Mouse (Mus musculus) layer of hippocampus, adult 9-11 months (tissue): ENCODE results near the gene Rdh8.
A peak's percentile ranks its signal among the peaks of the same experiment; 100 is the strongest.

Source experiments
- DNase-seq: peaks from one replicate; pipeline ENCODE4 v3.0.0; 2022

The Rdh8 gene

DNA sequence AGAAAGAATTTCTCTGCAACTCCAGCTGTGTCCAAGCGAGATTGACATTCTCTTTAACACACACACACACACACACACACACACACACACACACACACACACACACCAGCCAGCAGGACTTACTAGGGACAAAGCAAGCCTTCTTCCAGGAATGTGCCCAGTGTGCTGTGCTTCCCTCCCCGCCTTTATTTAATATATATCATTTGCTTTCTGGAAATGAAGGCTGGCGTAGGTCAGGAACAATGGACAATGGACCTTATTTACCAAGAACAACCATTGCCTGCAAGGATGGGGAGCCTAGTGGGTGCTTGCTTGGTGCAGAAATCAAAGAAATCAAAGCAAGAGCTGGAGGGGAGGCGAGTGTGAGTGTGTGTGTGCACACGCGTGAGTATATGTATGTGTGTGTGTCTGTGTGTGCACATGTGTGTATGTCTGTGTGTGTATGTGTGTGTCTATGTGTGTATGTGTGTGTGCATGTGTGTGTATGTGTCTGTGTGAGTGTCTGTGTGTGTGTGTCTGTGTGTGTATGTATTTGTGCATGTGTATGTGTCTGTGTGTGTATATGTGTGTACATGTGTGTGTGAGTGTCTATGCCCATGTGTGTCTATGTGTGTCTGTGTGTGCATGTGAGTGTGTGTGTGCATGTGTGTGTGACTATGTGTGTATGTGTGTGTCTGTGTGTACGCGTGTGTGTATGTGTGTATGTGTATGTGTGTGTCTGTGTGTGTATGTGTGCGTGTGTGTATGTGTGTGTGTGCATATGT is 19.1 kb downstream of the Rdh8 start:
- DNase-seq = no peak

DNA sequence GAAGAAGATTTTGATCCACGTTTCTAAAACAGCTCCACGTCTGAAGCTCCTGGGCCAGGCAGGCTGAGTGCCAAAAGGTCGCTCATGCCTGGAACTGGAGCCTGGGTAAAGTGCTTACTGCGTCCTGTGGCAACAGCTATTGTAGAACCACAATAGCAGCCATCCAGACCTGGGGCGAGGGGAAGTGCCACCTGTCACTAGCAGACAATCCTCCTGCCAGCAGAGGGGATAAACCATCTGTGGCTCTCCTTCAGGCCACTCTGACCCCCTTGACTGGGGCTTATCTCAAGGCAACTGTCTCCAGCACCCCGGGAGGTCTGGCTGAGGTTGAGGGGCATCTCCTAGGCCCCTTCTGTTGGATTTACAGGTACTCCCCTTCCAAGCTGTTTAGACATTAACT is 20.6 kb downstream of the Rdh8 start:
- no peak for DNase-seq

DNA sequence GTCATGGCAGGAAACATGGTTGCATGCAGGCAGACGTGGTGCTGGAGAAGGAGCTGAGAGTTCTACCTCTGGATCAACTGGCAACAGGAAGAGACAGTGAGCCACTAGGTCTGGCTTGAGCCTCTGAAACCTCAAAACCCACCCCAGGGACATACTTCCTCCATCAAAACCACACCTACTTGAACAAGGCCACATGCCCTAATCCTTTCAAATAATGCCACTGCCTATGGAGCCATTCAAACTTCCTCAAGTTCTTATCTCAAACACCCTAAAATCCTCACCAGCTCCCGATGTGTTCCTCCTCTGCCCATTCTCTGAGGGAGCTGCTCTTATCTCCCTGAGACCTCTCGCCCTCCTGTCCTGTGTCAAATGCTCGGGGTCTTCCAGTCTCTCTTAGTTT is 23.9 kb downstream of the Rdh8 start:
- no peak for DNase-seq

DNA sequence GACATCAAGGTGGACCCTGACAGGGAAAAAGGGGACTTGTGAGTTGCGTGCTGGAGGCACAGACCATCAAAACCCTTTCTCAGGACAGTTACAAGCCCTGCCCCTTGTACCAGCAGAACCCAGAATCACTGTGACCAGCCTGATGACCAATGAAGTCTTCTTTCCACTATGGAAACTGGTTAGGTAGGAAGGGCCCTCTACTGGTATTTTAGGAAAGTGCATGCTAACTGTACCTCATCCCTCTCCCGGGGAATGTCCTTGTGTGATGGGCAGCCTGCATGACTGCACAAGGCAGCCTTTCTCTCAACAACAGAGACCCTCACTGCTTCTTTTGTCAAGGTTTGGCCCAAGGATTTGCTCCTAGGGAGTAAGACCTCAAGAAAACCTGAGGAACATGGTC is 24.4 kb downstream of the Rdh8 start:
- DNase-seq = no peak

DNA sequence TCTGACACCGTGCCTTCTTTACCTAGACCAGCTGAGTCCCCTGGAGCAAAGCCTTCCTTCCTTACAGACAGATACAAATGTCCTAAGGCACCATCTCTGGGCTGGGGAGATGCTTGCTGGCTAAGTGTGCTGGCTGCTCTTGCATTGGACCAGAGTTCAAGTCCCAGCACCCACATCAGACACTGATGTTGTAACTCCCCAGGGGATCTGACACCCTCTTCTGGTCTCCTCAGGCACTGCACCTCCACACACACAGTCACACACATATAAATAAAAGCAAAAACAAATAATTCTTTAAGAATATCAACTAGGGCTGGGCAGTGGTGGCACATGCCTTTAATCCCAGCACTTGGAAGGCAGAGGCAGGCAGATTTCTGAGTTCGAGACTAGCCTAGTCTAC is 31.9 kb downstream of the Rdh8 start:
- DNase-seq = no peak

DNA sequence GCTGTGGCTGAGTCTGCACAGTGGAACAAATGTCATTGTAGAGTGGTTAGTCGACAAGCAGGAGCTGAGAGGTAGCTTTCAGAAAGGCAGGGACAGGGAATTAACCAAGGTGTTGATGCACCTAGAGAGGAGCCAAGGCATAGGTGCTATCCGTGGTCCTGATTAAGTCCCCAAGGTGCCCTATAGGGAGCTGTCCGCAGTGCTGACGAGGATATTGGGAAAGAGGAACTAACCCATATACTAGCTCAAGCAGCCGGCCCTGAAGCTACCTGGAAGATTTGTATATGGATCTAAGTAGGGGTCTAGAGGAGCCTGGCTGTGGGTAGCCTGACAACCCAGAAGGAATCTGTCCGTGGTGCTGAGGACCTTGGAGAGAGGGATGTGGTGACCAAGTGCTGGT is 38.8 kb downstream of the Rdh8 start:
- no peak for DNase-seq

DNA sequence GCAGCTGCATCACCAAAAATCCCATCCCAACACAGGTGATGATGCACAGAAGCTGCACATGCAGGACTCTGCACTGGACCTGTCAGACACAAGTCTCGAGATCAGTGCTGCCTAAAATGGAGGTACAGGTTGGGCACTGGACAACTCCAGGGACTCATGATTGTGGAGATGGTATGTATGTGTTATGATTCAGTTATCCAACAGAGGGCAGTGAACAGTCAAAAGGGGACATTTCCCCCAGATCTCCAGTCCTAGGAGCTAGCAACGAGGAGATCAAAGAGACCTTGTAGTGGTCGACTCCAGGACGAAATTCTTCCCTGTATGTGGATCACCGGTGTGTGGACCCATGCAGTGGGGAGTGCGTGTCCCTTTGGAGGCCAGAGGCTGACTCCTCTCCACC is 41.6 kb downstream of the Rdh8 start:
- DNase-seq = no peak

DNA sequence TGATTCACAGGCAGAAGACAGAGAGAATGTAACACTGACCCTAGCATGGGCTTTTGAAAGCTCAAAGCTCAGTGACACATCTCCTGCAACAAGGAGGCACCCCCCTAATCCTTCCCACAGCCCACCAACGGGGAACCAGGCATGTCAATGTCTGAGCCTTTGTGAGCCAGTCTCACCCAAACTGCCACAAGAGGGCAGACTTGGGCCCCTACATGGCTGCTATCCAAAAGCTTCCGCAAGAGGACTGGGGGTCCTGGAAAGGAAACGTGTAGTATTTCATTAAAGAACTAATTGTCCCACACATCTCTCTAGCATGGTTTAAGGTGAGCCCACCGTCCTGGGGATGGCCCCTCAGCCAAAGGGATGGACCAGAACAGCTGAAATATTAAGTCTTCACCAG is 43.5 kb downstream of the Rdh8 start:
- no peak for DNase-seq

DNA sequence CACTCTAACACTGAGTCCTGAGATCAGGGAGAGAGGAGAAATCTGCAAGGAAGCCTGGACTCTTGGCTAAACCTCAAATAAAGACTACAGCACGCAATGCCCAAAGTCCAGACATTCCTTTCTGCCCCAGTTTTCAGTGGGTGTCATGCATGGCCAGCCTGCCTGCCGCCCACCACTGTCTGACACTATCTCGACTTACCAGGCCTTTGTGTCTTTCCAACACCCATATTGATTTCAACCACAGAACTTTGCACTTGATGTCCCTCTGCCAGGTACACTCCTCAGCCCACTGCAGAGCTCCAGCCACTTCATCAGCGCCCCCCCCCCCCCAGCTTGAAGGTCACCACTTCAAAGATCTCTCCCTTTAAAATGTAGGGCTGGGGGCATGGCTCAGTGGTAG is 43.9 kb downstream of the Rdh8 start:
- no peak for DNase-seq

DNA sequence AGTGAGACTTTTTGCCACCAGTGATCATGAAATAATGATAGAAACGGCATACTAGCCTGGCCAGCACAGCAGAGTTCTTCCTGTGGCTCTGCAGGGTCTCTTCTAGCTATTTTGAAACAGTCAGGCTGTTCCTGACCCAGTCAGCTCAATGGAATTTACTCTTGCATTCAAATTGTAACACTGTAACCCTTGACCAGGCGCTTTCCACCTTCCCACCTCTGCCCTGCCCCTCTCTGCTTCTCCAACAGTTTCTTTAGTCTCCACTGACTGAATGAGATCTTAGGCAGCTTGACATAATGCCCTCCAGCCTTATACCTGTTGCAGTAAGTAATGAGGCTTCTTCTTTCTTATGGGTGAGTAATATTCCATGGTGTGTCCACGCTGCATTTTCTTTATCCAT is 48.6 kb downstream of the Rdh8 start:
- no peak for DNase-seq

DNA sequence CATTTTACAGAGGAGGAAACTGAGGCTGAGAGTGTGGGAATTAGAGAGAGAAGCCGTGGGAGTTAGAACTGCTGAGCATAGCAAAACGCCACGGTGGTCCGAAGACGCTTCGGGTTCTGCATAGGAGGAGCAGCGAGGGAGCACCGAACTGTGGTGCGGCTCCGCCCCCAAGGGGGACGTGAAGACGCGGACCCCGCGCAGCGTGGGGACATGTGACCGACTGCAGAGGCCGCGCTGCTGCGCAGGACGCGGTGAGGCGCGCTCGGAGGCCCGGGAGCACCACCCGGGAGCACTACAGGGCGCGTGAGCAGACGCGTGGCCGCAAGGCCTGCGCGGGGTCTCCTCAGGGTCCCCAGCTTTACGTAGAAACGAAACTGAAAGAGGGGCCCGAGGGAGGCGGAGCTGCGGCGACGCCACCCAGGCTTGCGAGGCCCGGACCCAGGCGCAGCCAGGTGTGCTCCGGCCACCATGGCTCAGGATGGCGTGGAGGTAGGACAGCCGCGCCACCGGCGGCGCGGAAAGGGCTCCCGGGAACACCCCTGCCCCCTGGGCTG is 50.2 kb downstream of the Rdh8 start, which contains the start of gene A230050P20Rik:
TSS of gene A230050P20Rik (plus strand) at position 195 of the 554 bp plus-strand sequence.
- DNase-seq = peak; percentile 84

DNA sequence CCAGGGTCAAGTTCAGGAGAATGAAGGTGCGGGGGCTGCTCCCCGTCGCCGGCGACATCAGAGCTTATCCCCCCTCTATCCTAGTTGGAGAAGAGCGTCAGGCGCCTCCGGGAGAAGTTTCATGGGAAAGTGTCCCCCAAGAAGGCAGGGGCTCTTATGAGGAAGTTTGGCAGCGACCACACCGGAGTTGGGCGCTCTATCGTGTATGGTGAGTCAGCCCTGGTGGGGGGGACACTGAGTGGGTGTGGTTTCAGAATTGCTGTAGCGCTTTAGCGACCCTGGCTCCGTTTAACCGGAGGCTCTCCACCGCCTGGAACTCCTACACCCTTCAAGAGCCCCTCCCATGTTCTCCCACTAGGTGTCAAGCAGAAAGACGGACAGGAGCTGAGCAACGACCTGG is 50.9 kb downstream of the Rdh8 start:
- no peak for DNase-seq

DNA sequence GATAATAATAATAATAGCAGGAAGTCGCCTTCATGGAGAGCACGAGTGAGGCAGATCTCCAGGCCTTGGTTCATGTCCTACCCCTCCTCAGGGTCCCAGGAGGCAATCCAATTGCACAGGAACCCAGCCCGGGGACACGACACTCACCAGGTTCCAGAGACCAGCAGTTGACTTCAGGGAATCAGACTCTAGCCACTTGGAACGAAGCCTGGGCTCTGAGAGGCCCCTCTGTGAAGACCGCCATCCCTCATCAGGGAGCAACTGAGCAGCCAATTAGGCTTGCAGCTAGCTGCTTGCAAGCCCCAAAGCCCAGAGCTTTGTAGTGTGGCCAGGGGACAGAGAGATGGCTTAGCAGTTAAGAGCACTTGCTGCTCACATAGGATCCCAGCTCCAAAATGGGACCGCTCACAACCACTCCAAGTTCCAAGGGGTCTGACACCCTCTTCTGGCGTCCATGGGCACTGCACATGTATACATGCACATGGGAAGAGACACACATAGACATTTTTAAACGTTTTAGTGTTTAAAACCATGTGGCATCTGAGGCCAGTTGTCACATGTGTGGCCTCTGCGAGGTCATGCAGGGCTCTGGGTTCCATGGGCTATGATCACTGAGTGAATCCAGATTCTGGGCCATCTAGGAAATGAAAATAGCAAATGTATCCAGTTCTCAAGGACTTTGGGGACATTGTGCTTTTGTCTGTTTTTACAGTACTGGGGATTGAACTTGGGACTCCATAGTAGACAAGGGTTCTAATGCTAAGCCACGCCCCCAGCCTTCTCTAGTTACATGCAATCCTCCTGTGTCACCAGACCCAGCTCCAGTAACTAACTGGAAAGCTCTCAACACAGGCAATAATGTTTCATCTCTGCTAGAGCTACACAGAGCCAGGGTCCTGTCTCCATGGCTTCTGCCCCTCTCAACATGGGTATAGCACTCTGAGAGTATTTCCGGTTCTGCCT is 52.2 kb downstream of the Rdh8 start:
- no peak for DNase-seq

DNA sequence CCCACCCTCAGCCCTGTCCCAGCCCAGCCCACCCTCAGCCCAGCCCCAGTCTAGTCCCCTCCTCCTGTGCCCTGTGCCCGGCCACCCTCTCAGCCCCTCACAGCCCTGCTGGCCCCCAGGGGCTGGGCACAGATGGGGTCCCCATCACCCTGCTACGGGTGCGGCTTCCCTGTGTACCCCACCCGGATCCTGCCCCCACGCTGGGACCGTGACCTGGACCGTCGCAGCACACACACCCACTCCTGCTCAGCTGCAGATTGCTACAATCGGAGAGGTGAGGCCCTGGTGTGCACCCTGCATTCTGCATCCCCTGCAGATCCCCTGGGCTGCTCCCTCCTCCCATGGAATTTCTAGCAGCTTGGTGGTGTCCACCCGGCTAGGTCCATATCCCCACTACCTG is 54.7 kb downstream of the Rdh8 start:
- no peak for DNase-seq

DNA sequence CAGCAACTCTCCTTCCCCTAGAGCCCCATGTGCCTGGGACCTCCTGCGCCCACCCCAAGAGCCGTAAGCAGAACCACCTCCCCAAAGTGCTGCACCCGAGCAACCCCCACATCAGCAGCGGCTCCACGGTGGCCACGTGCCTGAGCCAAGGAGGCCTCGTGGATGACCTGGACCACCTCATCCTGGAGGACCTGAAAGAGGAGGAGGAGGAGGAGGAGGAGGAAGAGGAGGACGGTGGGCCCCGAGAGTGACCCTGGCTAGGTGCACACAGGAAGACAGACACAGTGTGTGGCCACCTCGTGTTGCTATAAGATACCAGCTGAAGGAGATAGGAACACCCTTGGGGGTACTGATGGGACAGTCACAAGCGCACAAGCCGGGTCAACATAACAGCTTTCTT is 55.2 kb downstream of the Rdh8 start:
- DNase-seq = no peak

DNA sequence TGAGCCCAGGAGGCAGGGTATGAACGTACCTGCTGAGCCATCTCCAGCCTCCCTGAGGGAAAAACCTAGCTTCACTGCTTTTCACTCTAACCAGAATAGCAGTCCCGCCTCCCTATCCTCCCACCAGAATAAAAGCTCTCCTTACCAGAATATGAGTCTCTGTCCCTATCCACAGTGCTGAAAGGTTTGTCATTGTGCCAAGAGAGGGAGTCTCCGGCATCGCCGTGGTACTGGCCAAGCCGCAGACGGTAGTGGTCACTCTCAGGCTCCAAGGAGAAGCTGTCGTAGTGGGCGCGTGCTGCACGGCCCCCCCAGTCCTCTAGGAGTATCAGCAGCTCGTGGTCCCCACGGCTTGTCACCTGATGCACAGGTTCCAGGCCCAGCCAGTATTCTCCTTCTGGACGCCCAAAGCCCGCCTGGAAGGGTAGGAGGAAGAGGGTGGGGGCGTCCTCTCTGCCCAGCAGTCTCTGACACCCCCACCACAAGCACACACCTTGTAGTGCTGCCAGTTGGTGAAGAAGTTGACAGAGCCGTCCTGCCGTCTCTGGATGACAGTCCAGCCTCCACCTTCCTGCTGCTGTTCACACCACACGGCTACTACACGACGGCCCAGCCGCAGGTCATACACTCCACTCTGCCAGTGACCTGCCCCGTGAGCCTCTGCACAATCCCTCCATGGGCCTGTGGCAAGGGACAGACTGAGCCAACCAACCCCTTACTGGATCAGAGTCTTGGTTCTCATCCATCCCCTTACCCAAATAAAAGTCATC is 56.9 kb downstream of the Rdh8 start:
- no peak for DNase-seq
